Mouse (Mus musculus) heart, adult 18-20 months (tissue): Measurements from ENCODE around the gene Apol8. TPM values are rescaled to one million over a fixed set of nuclear protein-coding genes. Genes with fewer than 3 reads are reported as not detected.
"Not testable (repeated sequence)": the region's sequence is repeated elsewhere in the genome, so short reads cannot be mapped to it uniquely, and the experiment has no call there.

Experiments
- DNase-seq, 2 experiments: peaks; one replicate each; pipeline ENCODE4 v3.0.0; 2021 to 2022; ENCODE audit warnings: mixed read lengths in 1 of 2
- total RNA-seq, 2 experiments: library from RNA; stranded (reverse); gene quantifications; 2 replicates each; pipeline ENCODE4 v1.2.3; 2021

The Apol8 gene
- total RNA-seq, 2 experiments from 2014 or later = not detected

DNA sequence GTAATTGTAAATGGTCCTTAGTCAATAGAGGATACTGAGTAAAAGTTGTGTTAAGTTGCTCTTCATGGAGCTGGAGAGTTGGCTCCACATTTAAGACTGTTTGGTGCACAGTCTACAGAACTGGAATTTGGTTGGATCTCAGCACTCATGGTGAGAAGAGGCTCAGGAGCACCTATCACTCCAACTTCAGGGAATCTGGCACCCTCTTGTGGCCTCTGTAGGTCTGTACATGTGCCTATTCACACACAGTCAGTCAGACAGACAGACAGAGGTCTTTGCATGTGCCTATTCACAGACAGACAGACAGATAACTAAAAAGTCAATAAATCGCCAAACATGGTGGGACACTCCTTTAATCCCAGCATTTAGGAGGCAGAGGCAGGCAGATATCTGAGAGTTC, 6.3 kb downstream of the Apol8 start:
- DNase-seq = peak; percentile 51 to 68

DNA sequence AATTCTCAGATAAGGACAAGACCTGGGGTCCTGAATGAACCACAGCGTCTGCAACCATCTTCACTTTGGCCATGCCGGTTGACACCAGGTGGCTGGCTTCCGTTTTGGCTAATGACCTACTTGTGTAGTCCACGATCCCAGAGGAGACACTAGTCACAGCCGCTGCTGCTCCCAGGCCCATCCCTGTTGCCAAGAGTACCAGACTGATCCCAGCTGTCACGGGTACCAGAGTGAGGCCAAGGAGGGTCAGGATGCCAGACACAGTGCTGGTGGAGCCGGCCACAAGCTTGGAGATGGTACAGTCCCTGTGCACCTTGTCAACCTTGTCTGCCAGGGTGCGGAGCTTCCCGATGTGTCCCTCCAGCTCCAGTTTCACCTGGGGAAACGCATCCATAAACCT, 7.1 kb downstream of the Apol8 start:
- DNase-seq = no peak

DNA sequence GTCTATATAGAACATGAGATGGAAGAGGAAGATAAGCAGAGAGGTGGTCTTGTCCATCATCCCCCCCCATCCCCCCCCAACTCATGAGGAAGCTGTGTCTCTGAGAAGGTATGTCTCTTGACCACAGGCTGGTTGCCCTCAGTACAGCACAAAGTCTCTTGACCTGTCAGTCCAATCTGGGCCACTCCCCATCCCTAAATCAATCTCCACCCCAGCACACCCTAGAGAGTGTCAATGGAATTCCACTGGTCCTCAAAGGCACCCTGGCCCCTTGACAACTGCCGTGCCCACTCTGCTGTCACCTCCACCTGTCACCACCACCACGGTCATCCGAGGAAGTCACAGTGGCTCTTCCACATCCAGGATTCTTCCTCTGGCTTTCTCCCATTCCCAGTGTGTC, 8.4 kb downstream of the Apol8 start:
- DNase-seq = no peak

DNA sequence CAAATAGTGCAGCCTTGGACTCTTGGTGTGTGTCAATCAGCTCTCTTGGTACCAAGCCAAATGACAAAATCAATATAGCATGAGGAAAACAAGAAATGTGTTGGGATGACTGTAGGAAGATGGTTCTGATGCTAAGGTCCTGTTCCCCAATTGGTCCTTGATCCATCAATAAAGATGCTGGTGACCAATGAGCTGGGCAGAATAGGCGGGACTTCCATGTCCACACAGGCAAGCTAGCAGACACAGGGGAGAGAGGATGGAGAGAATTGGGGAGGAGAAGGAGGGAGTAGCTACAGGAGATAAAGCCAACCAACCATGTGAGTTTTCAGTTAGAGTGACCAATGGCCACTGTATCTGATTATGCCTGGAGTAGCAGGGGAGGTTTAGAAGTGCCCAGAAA, 10.5 kb downstream of the Apol8 start:
- DNase-seq = no peak

DNA sequence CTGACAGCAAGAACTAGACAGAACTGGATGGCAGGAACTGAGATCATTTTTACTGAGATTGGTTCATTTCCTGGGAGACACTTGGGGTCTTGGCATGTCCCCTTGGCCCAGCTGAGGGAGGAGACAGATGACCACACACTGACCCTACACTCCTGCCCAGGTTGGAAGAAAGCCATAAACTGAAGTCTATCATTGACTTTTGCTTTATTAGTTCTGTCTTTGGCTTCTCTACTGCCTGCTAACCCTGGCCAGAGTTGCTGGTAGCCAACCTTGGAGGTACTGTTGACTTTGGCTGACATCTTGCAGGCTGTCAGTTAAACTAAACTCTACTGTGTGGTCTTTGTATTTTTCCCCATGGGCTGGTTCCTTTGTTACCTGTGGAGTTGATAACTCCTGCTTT, 11.7 kb downstream of the Apol8 start:
- no peak for DNase-seq

DNA sequence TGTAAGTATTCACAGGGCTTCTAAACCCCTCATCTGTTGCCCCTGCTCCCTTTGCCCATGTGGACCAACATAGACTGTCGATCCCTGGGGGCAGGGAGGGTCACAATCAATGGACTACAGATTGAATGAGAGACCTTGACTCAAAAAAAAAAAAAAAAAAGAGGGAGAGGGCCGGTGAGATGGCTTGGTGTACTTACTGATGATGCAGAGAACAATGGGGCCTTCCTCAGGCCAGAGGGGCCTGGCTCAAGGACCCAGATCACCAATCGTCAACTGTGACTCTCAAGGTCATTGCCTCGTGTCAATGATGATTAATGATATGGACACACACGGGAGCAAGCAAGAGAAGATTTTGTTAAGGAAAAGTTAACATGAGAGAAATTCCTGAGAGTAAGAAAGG, 12.2 kb downstream of the Apol8 start:
- DNase-seq = no peak

DNA sequence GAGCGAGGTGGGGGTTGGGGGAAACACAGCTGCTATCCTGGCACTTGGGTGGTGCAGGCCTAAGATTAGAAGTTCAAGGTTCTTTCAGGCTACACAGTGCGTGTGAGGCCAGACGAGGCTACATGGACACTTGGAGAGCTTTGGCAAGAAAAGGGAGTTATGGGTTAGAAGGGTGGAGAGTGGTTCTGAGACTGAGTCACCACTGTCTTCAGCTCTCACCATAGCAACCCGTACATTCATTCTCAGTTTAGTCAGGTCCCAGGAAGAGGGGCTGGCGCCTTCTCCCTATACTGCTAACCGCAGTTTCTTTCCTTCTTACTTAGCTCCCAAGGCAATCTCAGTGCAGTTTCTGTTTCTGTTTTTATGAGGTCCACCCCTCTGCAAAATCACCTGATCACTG, 15.2 kb downstream of the Apol8 start:
- DNase-seq = not testable (repeated sequence)

DNA sequence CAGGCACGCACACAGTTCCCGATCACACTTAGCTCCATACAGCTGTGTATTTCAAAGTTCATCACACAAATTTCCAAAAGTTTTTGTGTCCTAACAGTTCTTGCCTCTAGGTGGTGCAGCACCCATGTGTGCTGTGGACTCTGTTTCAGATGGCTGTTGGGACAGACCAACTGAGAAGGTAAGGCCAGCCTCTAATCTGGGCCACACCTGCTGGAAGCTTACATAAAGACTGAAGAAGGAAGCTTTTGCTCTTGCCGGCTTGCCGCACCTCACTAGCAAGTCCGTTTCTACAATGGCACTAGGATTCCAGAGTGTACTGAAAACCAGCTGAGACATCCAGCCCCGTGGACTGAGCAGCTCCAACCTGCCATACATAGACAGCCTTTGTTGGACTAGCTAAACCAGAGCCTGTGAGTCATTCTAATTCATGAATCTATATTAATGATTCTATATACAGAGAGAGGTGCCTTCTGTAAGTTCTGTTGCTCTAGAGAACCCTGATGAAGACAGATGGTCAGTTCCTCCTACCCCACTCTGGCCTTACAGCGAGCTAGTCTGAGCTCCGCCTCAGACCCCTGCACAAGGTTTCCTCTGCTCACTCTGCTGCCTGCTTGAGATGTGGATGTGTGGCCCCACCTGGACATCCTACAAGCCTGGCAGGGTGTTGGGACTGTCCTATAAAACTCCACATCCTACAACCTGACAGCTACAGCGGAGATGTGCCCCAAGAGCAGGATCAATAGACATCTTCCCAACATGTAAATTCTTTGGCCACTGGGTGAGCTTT, 16.1 kb downstream of the Apol8 start:
- DNase-seq = no peak

DNA sequence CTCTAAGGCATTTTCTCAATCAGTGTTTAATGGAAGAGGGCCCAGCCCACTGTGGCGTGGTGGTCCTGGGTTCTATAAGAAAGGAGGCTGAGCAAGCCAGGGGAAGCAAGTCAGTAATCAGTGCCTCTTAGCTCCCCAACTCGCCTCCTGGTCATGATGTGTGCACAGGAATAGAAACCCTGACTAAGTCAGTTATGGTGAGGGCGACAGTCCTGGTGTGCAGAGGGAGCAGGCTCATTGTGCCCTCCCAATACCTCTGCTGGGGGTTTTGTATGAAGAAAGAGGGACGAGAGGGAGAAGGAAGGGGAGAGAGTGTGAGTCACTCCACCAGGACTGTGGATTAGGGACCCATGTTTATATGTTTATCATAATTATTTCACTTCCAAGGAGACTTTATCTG, 22.9 kb downstream of the Apol8 start:
- not testable (repeated sequence) for DNase-seq

DNA sequence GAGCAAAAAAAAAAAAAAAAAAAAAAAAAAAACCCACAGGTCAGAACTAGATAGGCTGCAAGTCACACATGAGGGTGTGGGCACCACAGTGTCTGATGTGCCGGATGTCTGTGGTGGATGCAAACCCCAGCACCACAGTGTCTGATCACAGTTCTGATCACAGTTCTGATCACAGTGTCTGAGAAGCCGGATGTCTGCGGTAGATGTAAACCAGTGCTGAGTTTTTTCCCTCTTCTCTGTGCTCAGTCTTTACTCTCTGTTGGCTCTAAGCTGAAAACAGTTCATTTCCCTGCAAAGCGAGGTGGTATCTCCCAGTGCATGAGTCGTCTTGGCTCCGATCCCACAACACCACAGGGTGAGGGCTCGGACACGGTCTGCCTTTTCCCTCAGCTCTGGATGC, 23.4 kb downstream of the Apol8 start:
- not testable (repeated sequence) for DNase-seq

DNA sequence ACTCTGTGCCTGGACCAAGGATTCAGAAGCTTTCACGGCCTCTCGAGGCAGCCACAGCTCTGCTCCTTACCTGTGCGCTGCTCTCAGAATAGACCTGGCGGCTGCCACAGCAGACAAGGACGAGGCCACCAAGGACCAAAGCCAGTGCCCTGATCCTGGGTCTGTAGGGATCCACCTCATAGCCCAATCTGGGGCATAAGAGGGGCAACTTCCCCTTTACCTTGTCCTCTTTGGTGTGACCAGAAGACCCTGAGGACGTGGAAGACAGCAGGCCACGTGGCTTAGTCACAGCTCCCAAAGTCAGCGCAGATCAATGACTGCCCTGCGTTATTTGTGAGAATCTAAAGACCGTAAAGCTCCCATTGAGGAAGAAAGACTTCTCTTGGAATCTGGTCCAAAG, 24.0 kb downstream of the Apol8 start:
- not testable (repeated sequence) for DNase-seq

DNA sequence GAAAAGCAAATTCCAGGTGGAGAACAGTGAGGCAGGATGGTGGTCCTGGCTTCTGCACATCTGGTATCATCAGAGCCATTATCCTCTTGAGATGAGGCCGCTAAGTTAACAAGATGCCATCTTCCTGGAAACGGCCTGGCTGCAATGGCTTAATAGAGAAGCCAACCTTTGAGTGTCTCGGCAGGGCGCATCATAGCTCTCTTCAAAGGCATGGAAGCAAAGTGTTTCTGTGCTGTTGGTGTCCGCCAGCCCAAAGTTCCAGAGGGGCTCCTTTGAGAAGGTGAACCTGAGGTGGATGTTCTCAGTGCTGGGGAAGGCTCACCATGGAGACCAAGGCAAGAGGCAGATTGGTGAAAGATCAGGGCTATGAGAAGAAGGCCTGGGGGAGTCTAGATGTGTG, 25.2 kb downstream of the Apol8 start:
- no peak for DNase-seq

DNA sequence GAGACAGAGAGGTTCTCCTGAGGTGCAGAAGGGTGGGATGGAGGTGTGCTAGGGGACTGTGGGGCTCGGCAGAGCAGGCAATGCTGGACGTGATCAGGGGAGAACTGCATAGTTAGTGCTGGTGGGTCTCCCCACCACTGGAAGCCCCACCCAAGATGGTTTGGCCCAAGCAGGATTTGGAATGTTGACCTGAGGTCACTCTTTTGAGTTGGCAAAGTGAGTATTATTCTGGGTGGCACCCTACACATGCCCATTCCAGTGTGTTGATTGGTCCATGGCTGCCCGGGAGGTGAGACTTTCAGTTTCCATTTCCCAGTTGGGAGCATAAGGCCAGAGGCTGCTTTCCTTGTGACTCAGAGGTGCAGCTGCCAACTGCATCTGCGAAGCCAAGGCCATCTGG, 28.1 kb downstream of the Apol8 start, which contains the start of gene Apol9b:
Gene Apol9b, plus strand, starts transcription at position 301 of the 400 bp plus-strand sequence.
- not testable (repeated sequence) for DNase-seq

DNA sequence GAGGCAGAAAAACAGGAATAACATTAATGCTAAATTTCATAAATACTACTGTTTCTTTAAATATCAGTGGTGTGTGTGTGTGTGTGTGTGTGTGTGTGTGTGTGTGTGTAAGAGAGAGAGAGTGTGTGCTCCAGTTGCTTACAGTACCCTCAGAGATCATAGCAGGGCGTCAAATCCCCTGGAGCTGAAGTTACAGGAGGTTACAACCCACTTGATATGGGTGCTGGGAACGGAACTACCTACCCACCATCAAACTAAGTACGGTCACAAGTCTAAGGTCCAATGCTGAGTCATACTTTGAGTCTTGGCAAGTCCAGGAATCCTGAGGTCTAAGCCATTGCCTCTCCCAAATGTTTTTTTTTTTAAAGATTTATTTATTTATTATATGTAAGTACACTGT, 29.1 kb downstream of the Apol8 start:
- not testable (repeated sequence) for DNase-seq

DNA sequence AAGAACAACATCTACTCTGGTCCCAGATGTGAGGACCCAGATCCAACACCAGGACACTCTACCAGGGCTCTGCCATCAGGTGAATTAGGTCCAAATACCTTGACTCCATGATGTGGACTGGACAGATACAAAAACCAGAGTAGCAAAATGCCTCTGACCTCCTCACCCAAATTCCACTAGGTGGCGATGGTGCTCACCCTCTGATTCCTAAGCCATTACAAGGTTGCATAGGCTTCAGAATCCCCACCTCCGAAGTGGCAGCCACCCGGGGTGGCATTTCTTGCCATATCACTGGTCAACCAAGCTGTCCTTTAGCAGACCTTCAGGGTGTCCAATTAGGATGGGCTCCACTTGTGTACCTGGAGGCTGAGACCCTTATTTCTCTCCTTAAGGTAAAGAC, 29.7 kb downstream of the Apol8 start:
- not testable (repeated sequence) for DNase-seq

DNA sequence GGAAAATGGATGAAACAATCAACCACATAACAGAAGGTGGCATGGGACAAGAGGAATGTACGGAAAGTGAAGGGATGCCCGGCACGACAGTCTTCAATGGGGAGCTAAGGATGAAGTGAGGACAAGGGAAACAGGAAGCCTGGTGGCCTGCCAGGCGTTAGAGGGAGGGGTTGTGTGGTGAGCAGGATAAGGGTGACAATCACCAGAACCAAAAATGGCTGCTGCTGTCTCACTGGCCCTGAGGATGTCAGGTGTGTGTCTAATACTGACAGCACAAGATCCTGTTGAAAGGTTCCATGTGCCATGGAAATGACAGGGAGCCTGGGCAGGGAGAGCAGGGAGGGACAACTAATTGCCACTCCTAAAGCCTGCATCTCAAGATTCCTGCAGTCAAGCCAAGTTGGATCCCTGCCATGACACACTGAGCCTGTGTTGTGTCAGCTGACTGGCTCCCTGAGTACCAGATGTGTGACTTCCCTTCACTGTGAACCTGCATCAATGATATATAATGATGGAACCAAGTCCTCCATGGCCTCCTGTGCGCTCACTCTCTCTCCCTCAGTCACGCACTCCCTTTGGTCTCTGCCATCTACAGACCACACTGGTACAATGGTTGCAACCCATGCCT, 31.3 kb downstream of the Apol8 start:
- peak; percentile 42 to 56 for DNase-seq

DNA sequence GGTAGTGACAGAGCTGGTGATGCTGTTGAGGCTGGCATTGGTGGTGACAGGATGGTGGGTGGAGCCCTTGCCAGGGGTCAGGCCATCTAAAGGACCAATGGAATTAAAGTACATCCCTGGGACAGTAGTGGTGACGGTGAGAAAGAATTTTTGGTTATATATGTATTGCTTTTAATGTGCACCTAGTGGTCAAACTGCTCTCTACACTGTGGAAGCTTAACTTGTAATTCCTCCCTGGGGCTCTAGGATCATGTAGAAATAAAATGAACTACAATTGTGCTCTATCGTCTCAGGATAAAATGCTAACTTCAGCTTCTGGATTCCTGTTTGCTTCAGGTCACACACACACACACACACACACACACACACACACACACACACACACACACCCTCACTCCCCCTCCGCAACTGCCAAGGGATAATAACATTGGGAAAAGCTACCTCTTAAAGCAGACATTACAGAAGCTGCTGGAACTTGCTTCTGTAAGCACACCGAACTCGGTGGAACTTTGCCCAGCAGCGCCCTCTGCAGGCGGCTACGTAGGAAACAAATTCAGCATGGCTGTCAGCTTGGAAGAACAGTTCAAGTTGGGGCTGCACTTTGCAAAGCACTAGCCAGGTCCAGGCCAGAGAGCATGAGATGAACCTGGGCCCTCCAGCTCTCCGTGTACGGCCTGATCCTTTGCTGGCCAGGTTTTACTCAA, 32.4 kb downstream of the Apol8 start:
- not testable (repeated sequence) for DNase-seq

DNA sequence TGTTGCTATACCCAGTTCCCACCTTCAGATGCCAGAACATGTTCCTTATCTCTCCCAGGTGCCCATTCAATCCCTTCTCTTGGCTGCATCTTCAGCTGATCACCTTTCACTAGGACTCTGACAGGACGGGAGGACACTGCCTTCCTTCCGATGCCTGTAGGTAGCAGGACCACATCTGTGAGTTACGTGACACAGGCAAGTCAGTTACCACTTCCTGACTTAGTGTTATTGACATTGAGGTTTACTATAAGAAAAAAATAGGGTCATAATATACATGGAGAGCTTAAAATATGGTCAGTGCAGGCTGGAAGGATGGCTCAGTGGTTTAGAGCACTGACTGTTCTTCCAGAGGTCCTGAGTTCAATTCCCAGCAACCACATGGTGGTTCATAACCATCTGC, 35.3 kb downstream of the Apol8 start:
- DNase-seq = not testable (repeated sequence)

DNA sequence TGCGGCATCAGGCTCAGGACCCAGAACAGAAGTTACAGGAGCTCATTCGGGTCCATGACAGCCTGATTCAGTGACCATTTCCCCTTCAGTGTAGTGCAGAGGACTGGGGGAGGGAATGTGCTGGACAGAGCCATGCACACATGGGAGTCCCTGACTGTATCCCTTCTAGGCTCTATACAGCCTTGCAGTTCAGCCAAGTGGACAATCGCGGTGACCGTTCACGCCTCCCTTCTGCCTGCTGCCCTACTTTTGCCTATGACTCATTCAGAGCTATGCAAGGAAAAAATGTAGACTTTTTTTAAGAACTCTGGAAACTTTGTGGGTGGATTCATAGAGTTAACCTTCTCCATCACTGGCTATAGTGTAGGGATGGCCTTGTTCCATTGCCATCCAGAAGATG, 38.6 kb downstream of the Apol8 start:
- DNase-seq = not testable (repeated sequence)

DNA sequence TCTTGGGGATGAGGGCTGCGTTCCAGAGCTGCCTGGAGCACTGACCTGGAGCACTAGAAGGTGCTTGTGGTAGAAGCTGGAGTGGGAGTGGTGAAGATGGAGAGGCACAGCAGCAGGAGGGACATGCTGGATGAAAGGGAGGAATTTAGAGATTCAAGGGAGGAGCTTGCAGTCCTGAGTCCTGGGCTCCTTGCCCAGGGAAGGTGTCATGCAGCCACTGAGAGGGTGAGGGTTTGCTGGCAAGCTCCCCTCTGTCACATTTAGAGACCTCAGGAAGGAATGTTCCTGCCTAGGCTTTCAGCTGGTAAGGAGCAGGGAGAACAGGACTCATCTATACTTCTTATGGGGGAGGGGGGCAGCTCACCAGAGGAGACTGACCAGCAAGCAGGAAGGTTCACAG, 47.9 kb downstream of the Apol8 start:
- peak in 1 of 2 experiments; percentile 6 for DNase-seq

DNA sequence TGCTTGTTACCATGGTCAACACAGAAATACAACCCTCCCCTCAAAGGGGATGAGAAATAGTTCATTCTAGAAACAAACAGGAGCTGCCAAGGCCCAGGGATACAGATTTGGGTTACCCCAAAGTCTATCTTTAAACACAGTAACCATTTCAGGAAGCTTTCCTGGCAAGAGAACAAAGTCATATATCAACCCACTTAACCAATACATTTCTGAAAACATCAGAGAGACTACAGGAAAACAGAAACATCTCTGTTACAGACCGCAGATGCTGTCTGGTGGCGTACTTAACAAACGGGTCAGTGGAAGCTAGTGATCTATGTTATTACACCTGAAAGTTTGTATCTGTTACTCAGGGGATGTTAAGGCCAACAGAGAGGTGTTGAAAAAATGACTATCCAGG, 51.5 kb downstream of the Apol8 start:
- not testable (repeated sequence) for DNase-seq

DNA sequence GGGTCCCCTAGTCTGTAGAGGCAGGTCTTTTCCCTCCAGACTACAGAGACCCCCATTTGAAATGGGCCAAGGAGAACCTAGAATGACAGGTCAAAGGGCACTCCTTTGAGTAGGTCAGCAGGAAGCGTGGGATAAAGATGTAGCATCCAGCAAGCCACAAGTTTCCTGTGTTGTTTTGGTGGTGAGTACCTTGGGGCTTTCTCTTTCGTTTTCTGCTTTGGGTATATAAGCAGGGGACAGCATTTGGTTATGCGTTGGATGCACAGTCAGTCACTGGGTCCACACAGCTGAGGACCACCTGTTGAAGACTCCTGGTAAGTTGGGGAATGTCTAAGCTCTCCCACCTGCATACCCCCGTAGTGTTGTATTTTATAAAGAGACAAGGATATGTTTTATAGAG, 58.1 kb downstream of the Apol8 start, which contains the start of gene Apol7e:
Gene Apol7e, plus strand, starts transcription at position 202 of the 400 bp plus-strand sequence.
- DNase-seq = not testable (repeated sequence)
